Mouse (Mus musculus) liver, adult 2 months (tissue): ENCODE measurements around the gene Pls1.

Experiments used
- CTCF ChIP-seq: fragments of 200-500 bp; IDR thresholded peaks from 2 replicates; pipeline ENCODE4 v1.5.1; 2011; ENCODE audit warnings: low read depth, low read length, control low read depth
- POLR2A ChIP-seq: fragments of 200-500 bp; IDR thresholded peaks from 2 replicates; pipeline ENCODE4 v1.6.1; 2011; ENCODE audit warnings: low read length, control low read depth; ENCODE audit not compliant: insufficient read depth; ENCODE audit errors: extremely low read depth

DNA sequence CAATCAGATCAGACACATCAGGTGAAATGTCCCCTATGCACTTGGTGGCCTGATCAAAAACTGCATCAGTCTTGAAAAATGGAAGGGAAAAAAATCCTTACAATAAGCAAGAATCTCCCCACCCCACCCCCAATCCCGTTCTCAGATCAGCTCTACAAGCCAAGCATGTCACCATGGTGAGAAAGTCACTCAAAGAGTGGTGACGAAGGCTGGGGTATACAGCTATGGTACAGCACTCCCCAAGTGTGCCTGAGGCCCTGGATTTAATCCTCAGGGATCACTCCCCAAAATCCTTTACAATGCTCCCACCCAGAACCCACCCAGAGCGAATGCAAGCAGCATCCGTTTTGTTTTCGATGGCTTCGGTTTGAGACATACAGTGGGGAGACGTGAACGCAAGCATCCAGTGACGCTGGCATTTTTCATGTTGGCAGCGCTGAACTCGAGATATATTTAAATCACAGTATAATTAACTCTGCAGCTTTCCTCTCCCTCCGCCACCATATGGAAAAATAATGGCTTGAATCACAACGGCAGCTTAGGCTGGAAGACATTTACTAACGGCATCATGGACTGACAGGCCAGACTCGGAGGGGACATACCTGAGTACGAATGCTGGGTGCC is 60.1 kb downstream of the Pls1 start:
- TF ChIP-seq POLR2A (no peak), CTCF (no peak)
